Mouse (Mus musculus) embryonic facial prominence, embryonic 11.5 days (tissue): ENCODE data around the gene Kcnj11. TPM values are rescaled to one million over a fixed set of nuclear protein-coding genes. Genes with fewer than 3 reads are reported as not detected.

Source experiments
- ATAC-seq: fragments of 200-750 bp; cut with Nextera tagmentation; replicated peaks from 2 replicates; pipeline ENCODE4 v1.8.0; 2017; ENCODE audit warnings: low read depth; ENCODE audit not compliant: insufficient number of reproducible peaks, low FRiP score, low TSS enrichment
- DNase-seq: peaks from one replicate; pipeline ENCODE4 v3.0.0-alpha.2; 2015; ENCODE audit warnings: low spot score
- H3K27ac ChIP-seq: fragments of 300-500 bp; sonication (generic); replicated peaks from 2 replicates; pipeline ENCODE4 v1.5.1; 2014; ENCODE audit warnings: mild to moderate bottlenecking, low read depth, low read length, control low read depth
- H3K27me3 ChIP-seq: fragments of 300-500 bp; sonication (generic); 2 replicates; pipeline ENCODE4 v1.6.1; 2014; ENCODE audit warnings: mild to moderate bottlenecking, low read length, moderate library complexity, mixed read lengths; ENCODE audit not compliant: control insufficient read depth, insufficient read depth
- H3K36me3 ChIP-seq: fragments of 300-500 bp; sonication (generic); replicated peaks from 2 replicates; pipeline ENCODE4 v1.6.1; 2014; ENCODE audit warnings: low read depth, mild to moderate bottlenecking, low read length, moderate library complexity, mixed read lengths; ENCODE audit not compliant: control insufficient read depth, insufficient read depth
- H3K4me1 ChIP-seq: fragments of 300-500 bp; sonication (generic); 2 replicates; pipeline ENCODE4 v1.6.1; 2014; ENCODE audit warnings: low read length, mixed read lengths; ENCODE audit not compliant: control insufficient read depth, insufficient read depth
- H3K4me2 ChIP-seq: fragments of 300-500 bp; sonication (generic); 2 replicates; pipeline ENCODE4 v1.6.1; 2014; ENCODE audit warnings: low read depth, mild to moderate bottlenecking, control low read depth, low read length, moderate library complexity
- H3K4me3 ChIP-seq: fragments of 300-500 bp; sonication (generic); 2 replicates; pipeline ENCODE4 v1.5.1; 2014; ENCODE audit warnings: low read depth, low read length, control low read depth
- H3K9ac ChIP-seq: fragments of 300-500 bp; sonication (generic); replicated peaks from 2 replicates; pipeline ENCODE4 v1.6.1; 2014; ENCODE audit warnings: mild to moderate bottlenecking, control low read depth, low read length
- H3K9me3 ChIP-seq: fragments of 300-500 bp; sonication (generic); replicated peaks from 2 replicates; pipeline ENCODE4 v1.6.1; 2016; ENCODE audit warnings: mild to moderate bottlenecking, low read length, inconsistent platforms, mixed read lengths; ENCODE audit not compliant: control insufficient read depth
- WGBS: fragments of 180-500 bp; shearing (Covaris S2); extraction: QIAGEN DNeasy Blood & Tissue Kit; methylation state at CpG from one replicate; pipeline ENCODE4 v1.1.7; 2014; 5-methylcytosine and 5-hydroxymethylcytosine counted together
- polyA plus RNA-seq: library from polyadenylated mRNA; unstranded; fragments of >200 nt; fragmentation: Nextera tagmentation; extraction: Ambion mirVana; gene quantifications from 2 replicates; pipeline ENCODE4 v1.2.1, GENCODE M21; 2014

The Kcnj11 gene
- polyA plus RNA-seq, 1 experiment from 2014 or later: 0.32 TPM

GRCm38 (mm10) chr7:46131266-46131665, 30.7 kb upstream of the Kcnj11 start:
- Histone ChIP-seq H3K4me2 (no peak overlapping the region), H3K9me3 (no peaks in the 10 kb centered on the region), H3K27me3 (no peaks in the 10 kb centered on the region), H3K36me3 (no peaks in the 10 kb centered on the region), H3K4me1 (no peaks in the 10 kb centered on the region; the same call in 1 of the 2 replicates), H3K4me3 (no peak overlapping the region), H3K9ac (no peak overlapping the region), H3K27ac (no peak overlapping the region)
- ATAC-seq: no peak
- WGBS: 29% methylated on average over 3 of the region's 3 CpGs
- no peak for DNase-seq

DNA sequence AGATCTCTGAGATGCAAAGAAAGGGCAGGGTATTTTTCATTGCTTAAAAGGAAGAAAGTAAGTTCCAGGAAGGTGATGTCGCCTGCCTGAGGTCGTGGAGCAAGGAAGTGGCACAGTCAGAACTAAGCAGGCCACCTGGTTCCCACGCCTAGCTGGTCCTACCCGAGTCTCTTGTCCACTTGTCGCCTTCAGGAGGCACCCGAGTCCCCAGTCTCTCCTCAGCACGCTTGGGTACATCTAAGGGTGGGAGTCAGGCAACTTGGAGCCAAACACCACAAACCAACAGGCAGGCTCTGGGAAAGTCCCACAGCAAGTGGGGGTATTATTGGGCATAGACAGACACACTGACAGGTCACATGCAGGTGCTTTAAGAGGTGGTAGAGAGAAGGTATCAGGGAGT, 30.2 kb upstream of the Kcnj11 start:
- WGBS: 68% methylated on average over 7 of the region's 7 CpGs
- no peak overlapping the region for H3K4me2 ChIP-seq

GRCm38 (mm10) chr7:46129463-46130179, 29.1 kb upstream of the Kcnj11 start:
- Histone ChIP-seq H3K4me1 (no peaks in the 10 kb centered on the region; the same call in 1 of the 2 replicates), H3K4me2 (no peak overlapping the region), H3K9ac (no peak overlapping the region), H3K27ac (no peak overlapping the region), H3K36me3 (no peaks in the 10 kb centered on the region), H3K27me3 (no peaks in the 10 kb centered on the region), H3K9me3 (no peaks in the 10 kb centered on the region), H3K4me3 (no peak overlapping the region)
- ATAC-seq (no peak), DNase-seq (no peak)
- WGBS: 46% methylated on average over 7 of the region's 7 CpGs

More for the DNA sequence above, 30.2 kb upstream of the Kcnj11 start:
- no peak for DNase-seq
- Histone ChIP-seq H3K27me3 (no peaks in the 10 kb centered on the region), H3K27ac (no peak overlapping the region), H3K4me1 (no peaks in the 10 kb centered on the region; the same call in 1 of the 2 replicates), H3K36me3 (no peaks in the 10 kb centered on the region), H3K4me3 (no peak overlapping the region), H3K9ac (no peak overlapping the region), H3K9me3 (no peaks in the 10 kb centered on the region)
- ATAC-seq: no peak

DNA sequence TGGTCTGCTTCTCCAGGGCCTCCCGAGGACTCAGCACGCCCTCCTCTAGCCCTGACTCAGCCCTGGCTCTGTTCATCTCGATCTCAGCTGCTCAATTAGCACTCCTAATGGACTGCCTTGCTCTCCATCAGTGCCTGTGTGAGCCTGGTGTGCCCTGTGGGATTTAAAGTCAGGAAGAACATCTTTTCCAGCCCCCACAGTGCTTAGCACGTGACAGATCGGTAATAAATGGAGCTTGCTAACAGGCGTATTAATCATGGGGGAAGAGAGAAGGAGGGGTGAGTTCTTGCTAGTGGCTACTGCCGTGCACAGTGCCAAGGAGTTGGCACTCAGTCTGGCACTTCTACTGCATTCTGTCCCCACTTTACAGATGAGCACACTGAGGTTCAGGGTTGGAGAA, 27.6 kb upstream of the Kcnj11 start:
- Histone ChIP-seq H3K9ac (no peak overlapping the region), H3K27me3 (no peaks in the 10 kb centered on the region), H3K27ac (no peak overlapping the region), H3K4me2 (no peak overlapping the region), H3K4me3 (no peak overlapping the region), H3K36me3 (no peaks in the 10 kb centered on the region), H3K4me1 (no peaks in the 10 kb centered on the region; the same call in 1 of the 2 replicates), H3K9me3 (no peaks in the 10 kb centered on the region)
- 70% methylated on average over 7 of the region's 7 CpGs for WGBS
- DNase-seq: no peak
- no peak; the same call in 1 of the 2 replicates for ATAC-seq

DNA sequence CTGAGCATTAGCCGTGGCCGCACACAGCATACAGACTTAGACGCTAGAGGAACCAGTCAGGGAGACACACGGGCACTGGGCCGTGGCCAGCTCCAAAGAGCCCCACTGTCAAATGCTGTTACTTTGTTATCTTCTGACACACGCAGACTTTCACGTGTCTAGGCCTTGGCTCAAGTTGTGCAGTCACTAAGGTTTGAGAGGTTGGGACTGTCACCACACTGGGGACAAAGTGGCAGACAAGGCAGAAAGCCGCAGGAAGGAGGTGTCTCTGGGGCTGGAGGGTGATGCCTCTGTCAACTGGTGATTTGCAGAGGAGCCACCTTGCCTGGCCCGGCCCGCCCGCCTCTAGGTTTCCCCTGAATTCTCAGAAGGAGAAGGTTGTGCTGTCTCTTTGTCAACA, 24.8 kb upstream of the Kcnj11 start:
- no peak for DNase-seq
- H3K27me3 ChIP-seq: no peaks in the 10 kb centered on the region
- H3K4me3 ChIP-seq: no peak overlapping the region
- H3K9ac ChIP-seq: no peak overlapping the region
- H3K4me1 ChIP-seq: no peaks in the 10 kb centered on the region; the same call in 1 of the 2 replicates
- no peak overlapping the region for H3K27ac ChIP-seq
- H3K36me3 ChIP-seq: no peaks in the 10 kb centered on the region
- H3K9me3 ChIP-seq: no peaks in the 10 kb centered on the region
- WGBS: 84% methylated on average over 11 of the region's 11 CpGs
- no peak overlapping the region for H3K4me2 ChIP-seq
- no peak for ATAC-seq

DNA sequence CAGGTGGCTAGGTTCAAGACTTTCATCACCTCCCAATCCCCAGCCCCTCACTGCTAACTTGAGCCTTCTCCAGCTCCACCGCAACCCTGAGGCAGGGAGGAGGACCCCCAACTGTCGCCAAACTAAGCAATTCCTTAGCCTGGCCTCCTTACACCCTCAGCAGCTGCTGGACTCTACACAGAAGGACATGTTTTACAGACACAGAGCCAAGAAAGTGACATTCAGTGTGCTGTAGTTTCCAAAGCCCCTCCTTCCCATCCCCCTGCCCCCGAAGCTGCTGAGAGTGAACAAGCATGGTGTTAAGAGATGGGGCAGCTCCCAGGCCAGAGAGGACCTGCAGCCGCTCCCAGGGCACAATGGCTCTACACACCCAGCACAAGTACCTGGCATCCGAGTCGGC, 23.9 kb upstream of the Kcnj11 start:
- no peaks in the 10 kb centered on the region; the same call in 1 of the 2 replicates for H3K4me1 ChIP-seq
- H3K4me3 ChIP-seq: no peak overlapping the region
- H3K9me3 ChIP-seq: no peaks in the 10 kb centered on the region
- no peak overlapping the region for H3K27ac ChIP-seq
- H3K4me2 ChIP-seq: no peak overlapping the region
- DNase-seq: no peak
- H3K27me3 ChIP-seq: no peaks in the 10 kb centered on the region
- 74% methylated on average over 6 of the region's 6 CpGs for WGBS
- no peaks in the 10 kb centered on the region for H3K36me3 ChIP-seq
- ATAC-seq: no peak
- no peak overlapping the region for H3K9ac ChIP-seq

DNA sequence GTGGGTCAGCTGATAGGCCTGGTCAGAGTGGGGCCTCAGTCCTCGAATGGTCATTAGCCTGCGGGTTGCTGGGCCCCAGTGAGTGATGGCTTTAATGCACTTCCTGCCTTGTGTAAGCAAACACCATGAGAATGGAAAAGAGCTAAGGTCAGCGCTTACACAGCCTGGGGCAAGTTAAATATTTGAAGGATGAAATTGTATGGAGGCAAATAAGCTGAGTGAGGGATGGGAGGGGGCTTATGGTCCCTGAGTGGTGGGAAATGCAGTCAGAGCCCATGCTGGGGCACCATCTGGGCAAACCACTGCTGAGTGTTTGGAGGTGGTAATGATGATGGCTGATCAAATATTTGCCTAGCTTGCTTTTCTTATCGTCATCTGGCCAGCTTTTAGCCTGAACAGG, 22.4 kb upstream of the Kcnj11 start:
- no peak overlapping the region for H3K4me3 ChIP-seq
- H3K4me1 ChIP-seq: no peaks in the 10 kb centered on the region
- WGBS: 36% methylated on average over 4 of the region's 4 CpGs
- no peak overlapping the region for H3K27ac ChIP-seq
- no peak overlapping the region for H3K4me2 ChIP-seq
- DNase-seq (peak; percentile 9), ATAC-seq (0 out of 2 replicates have a peak, but pooled peaks have one; percentile 29)
- no peaks in the 10 kb centered on the region for H3K36me3 ChIP-seq
- no peaks in the 10 kb centered on the region for H3K9me3 ChIP-seq
- no peak overlapping the region for H3K9ac ChIP-seq
- no peaks in the 10 kb centered on the region for H3K27me3 ChIP-seq

- Histone ChIP-seq H3K4me1 (no peaks in the 10 kb centered on the region), H3K4me2 (no peak overlapping the region), H3K36me3 (no peaks in the 10 kb centered on the region), H3K9me3 (no peaks in the 10 kb centered on the region), H3K4me3 (no peak overlapping the region), H3K9ac (no peak overlapping the region), H3K27me3 (no peaks in the 10 kb centered on the region), H3K27ac (no peak overlapping the region)
- 91% methylated on average over 16 of the region's 16 CpGs for WGBS
- DNase-seq: no peak
- ATAC-seq: no peak
These were observed 16.5 kb upstream of the Kcnj11 start for GRCm38 (mm10) chr7:46117035-46117434.
